Mouse (Mus musculus) forebrain, embryonic 11.5 days (tissue): ENCODE measurements around the gene Rpp30. TPM values are rescaled to one million over a fixed set of nuclear protein-coding genes. Genes with fewer than 3 reads are reported as not detected.

Source experiments
- ATAC-seq: fragments of 200-750 bp; cut with Nextera tagmentation; replicated peaks from 2 replicates; pipeline ENCODE4 v1.8.0; 2017; ENCODE audit warnings: moderate TSS enrichment; ENCODE audit not compliant: low FRiP score
- DNase-seq: peaks from one replicate; pipeline ENCODE4 v3.0.0-alpha.2; 2017; ENCODE audit warnings: low spot score
- H3K27ac ChIP-seq: fragments of 300-500 bp; sonication (generic); 2 replicates; pipeline ENCODE4 v1.5.1; 2014; ENCODE audit warnings: low read depth, low read length
- H3K27me3 ChIP-seq: fragments of 300-500 bp; sonication (generic); 2 replicates; pipeline ENCODE4 v1.6.1; 2014; ENCODE audit warnings: mild to moderate bottlenecking, low read length, mixed read lengths; ENCODE audit not compliant: control insufficient read depth, insufficient read depth
- H3K36me3 ChIP-seq: fragments of 300-500 bp; sonication (generic); 2 replicates; pipeline ENCODE4 v1.6.1; 2014; ENCODE audit warnings: mild to moderate bottlenecking, low read length, moderate library complexity, mixed read lengths; ENCODE audit not compliant: control insufficient read depth, insufficient read depth
- H3K4me1 ChIP-seq: fragments of 300-500 bp; sonication (generic); replicated peaks from 2 replicates; pipeline ENCODE4 v1.6.1; 2014; ENCODE audit warnings: low read length, mixed read lengths; ENCODE audit not compliant: control insufficient read depth, insufficient read depth
- H3K4me2 ChIP-seq: fragments of 300-500 bp; sonication (generic); 2 replicates; pipeline ENCODE4 v1.6.1; 2014; ENCODE audit warnings: low read depth, mild to moderate bottlenecking, low read length, moderate library complexity, mixed read lengths; ENCODE audit not compliant: severe bottlenecking
- H3K4me3 ChIP-seq: fragments of 300-500 bp; sonication (generic); 2 replicates; pipeline ENCODE4 v1.5.1; 2014; ENCODE audit warnings: low read depth, low read length
- H3K9ac ChIP-seq: fragments of 300-500 bp; sonication (generic); 2 replicates; pipeline ENCODE4 v1.6.1; 2014; ENCODE audit warnings: low read length
- H3K9me3 ChIP-seq: fragments of 300-500 bp; sonication (generic); 2 replicates; pipeline ENCODE4 v1.6.1; 2016; ENCODE audit warnings: low read length, mixed read lengths; ENCODE audit not compliant: control insufficient read depth
- WGBS: fragments of 180-500 bp; shearing (Covaris S2); extraction: QIAGEN DNeasy Blood & Tissue Kit; methylation state at CpG from one replicate; pipeline ENCODE4 v1.1.7; 2014; 5-methylcytosine and 5-hydroxymethylcytosine counted together
- polyA plus RNA-seq: library from polyadenylated mRNA; unstranded; fragments of >200 nt; fragmentation: Nextera tagmentation; extraction: Ambion mirVana; gene quantifications from 2 replicates; pipeline ENCODE4 v1.2.1, GENCODE M21; 2014

The Rpp30 gene
- polyA plus RNA-seq, 1 experiment from 2014 or later = 119 TPM

- Histone ChIP-seq H3K4me3 (no peak overlapping the region), H3K4me2 (no peak overlapping the region), H3K9me3 (no peaks in the 10 kb centered on the region), H3K4me1 (no peaks in the 10 kb centered on the region), H3K36me3 (no peaks in the 10 kb centered on the region), H3K9ac (no peak overlapping the region), H3K27me3 (no peaks in the 10 kb centered on the region), H3K27ac (no peak overlapping the region)
- no peak for DNase-seq
- 85% methylated on average over 6 of the region's 6 CpGs for WGBS
- ATAC-seq = no peak
Measured at GRCm38 (mm10) chr19:36133064-36133463, 49.5 kb downstream of the Rpp30 start.

GRCm38 (mm10) chr19:36133731-36134130 lies 50.2 kb downstream of the Rpp30 start:
- Histone ChIP-seq H3K4me2 (no peak overlapping the region), H3K27me3 (no peaks in the 10 kb centered on the region), H3K36me3 (no peaks in the 10 kb centered on the region), H3K27ac (no peak overlapping the region), H3K4me1 (no peaks in the 10 kb centered on the region), H3K9me3 (no peaks in the 10 kb centered on the region), H3K4me3 (no peak overlapping the region), H3K9ac (no peak overlapping the region)
- 72% methylated on average over 5 of the region's 5 CpGs for whole genome bisulfite sequencing
- no peak for ATAC-seq
- DNase-seq = no peak

GRCm38 (mm10) chr19:36143571-36143970 lies 60.1 kb downstream of the Rpp30 start:
- no peak for DNase-seq
- 98% methylated on average over 2 of the region's 2 CpGs for WGBS
- ATAC-seq = no peak
- Histone ChIP-seq H3K27ac (no peak overlapping the region), H3K9me3 (no peaks in the 10 kb centered on the region), H3K4me1 (no peaks in the 10 kb centered on the region), H3K4me3 (no peak overlapping the region), H3K27me3 (no peaks in the 10 kb centered on the region), H3K9ac (no peak overlapping the region), H3K36me3 (no peaks in the 10 kb centered on the region), H3K4me2 (no peak overlapping the region)

- DNase-seq = no peak
- H3K9me3 ChIP-seq = no peaks in the 10 kb centered on the region
- no peak overlapping the region for H3K4me3 ChIP-seq
- H3K36me3 ChIP-seq = no peaks in the 10 kb centered on the region
- ATAC-seq = no peak
- no peaks in the 10 kb centered on the region for H3K27me3 ChIP-seq
- H3K27ac ChIP-seq = no peak overlapping the region
- H3K4me1 ChIP-seq = no peaks in the 10 kb centered on the region
- WGBS = 83% methylated on average over 6 of the region's 6 CpGs
- no peak overlapping the region for H3K9ac ChIP-seq
- H3K4me2 ChIP-seq = no peak overlapping the region
Measured at GRCm38 (mm10) chr19:36148578-36148977, 65.1 kb downstream of the Rpp30 start.

- no peaks in the 10 kb centered on the region for H3K27me3 ChIP-seq
- WGBS = 83% methylated on average over 4 of the region's 4 CpGs
- no peak overlapping the region for H3K9ac ChIP-seq
- no peaks in the 10 kb centered on the region for H3K4me1 ChIP-seq
- ATAC-seq (no peak), DNase-seq (no peak)
- no peaks in the 10 kb centered on the region for H3K9me3 ChIP-seq
- no peak overlapping the region for H3K4me2 ChIP-seq
- H3K27ac ChIP-seq = no peak overlapping the region
- no peak overlapping the region for H3K4me3 ChIP-seq
- no peaks in the 10 kb centered on the region for H3K36me3 ChIP-seq
Measured at GRCm38 (mm10) chr19:36150241-36151007, 66.9 kb downstream of the Rpp30 start.

Other genes starting within 250 kb of the Rpp30 start
- gene Htr7, start 26.2 kb upstream of the Rpp30 start, polyA plus RNA-seq = 0.08 and 0.25 TPM in 2 replicates
- not detected in 2 replicates for gene Ankrd1, start 36.4 kb downstream of the Rpp30 start, polyA plus RNA-seq